8 mouse cellular contexts compared by ENCODE assay signal in the genomic region with DNA sequence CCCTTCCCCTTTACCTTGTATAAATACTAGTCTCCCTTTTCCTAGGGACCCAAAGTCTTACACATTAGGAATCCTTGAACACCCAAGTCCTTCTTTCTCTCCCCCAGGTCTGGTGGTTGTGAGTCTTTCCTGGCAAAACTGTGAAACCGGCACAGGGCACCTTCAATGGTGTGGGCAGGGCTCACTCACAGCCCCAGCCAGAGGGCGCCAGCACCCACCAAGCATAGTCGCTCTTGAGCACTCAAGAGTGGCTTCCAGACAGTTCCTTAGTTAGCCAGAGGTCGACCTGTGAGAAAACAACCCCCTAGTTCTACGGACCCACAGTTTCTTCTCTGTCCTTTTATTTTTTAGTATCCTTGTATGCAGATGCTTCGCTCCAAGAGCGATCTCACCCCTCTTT. TPM values are rescaled to one million over a fixed set of nuclear protein-coding genes. Genes with fewer than 3 reads are reported as not detected.
DNase-seq lines count a peak whose midpoint lies in the region; ATAC-seq and TF ChIP-seq lines count a peak whose summit lies in the region.

A gene (plus strand): TSS at position 275 of the 400 bp plus-strand sequence.

- 0 out of 2 replicates have a peak, but pooled peaks cover 3% of the 10 kb centered on the region for H3K4me1 ChIP-seq in hindbrain, embryonic 12.5 days
- H3K4me1 ChIP-seq in lung, postnatal 0 days (ENCODE audit: insufficient read depth, low read depth, low read length), result no peaks in the 10 kb centered on the region; the same call in 1 of the 2 replicates

- H3K4me3 ChIP-seq in hindbrain, embryonic 12.5 days, result peak within 1 kb of the TSS; percentile 76
- peak within 1 kb of the TSS; percentile 44 for H3K4me3 ChIP-seq in lung, postnatal 0 days (ENCODE audit: low read depth, low read length)

- 1% methylated on average over 7 of the region's 7 CpGs for WGBS in hindbrain, embryonic 12.5 days
- WGBS in lung, postnatal 0 days, result 3% methylated on average over 7 of the region's 7 CpGs

- H3K27me3 ChIP-seq in hindbrain, embryonic 12.5 days, result peaks cover 5% of the 10 kb centered on the region
- no peaks in the 10 kb centered on the region for H3K27me3 ChIP-seq in lung, postnatal 0 days (replicated peaks; ENCODE audit: insufficient read depth, low read length)

- peak within 1 kb of the TSS; percentile 76 for H3K9ac ChIP-seq in hindbrain, embryonic 12.5 days
- peak within 1 kb of the TSS; percentile 26; the same call in 1 of the 2 replicates for H3K9ac ChIP-seq in lung, postnatal 0 days (replicated peaks; ENCODE audit: low read depth)

- TF ChIP-seq EP300 in lung, postnatal 0 days (IDR thresholded peaks at IDR 0.05), result no peak

- H3K4me2 ChIP-seq in hindbrain, embryonic 12.5 days (replicated peaks), result peak within 1 kb of the TSS; percentile 93
- peak within 1 kb of the TSS; percentile 95 for H3K4me2 ChIP-seq in lung, postnatal 0 days (replicated peaks; ENCODE audit: low read depth, low read length)

- ATAC-seq in hindbrain, embryonic 12.5 days (ENCODE audit: low FRiP score), result peak; percentile 88
- ATAC-seq in lung, postnatal 0 days, result peak; percentile 82

- H3K36me3 ChIP-seq in hindbrain, embryonic 12.5 days, result no peaks in the 10 kb centered on the region
- H3K36me3 ChIP-seq in lung, postnatal 0 days (ENCODE audit: insufficient read depth, low read length), result no peaks in the 10 kb centered on the region

- H3K9me3 ChIP-seq in hindbrain, embryonic 12.5 days (replicated peaks), result no peaks in the 10 kb centered on the region
- no peaks in the 10 kb centered on the region for H3K9me3 ChIP-seq in lung, postnatal 0 days (ENCODE audit: low read length)

- DNase-seq in adrenal gland, adult (ENCODE audit: inconsistent age in 2 of 2, low spot score in 1 of 2), result peak; percentile 40 to 83
- peak; percentile 75 to 82 for DNase-seq in cerebellum, postnatal 14 days
- DNase-seq in frontal cortex, postnatal 36 days (ENCODE audit: low spot score in 2 of 2), result peak; percentile 53 to 71
- DNase-seq in layer of hippocampus, postnatal 25 days (ENCODE audit: extremely low spot score in 1 of 2, low spot score in 1 of 2), result peak; percentile 13 to 41
- DNase-seq in lung, postnatal 0 days (ENCODE audit: low spot score), result peak; percentile 67
- DNase-seq in retina, embryonic 14.5 days (ENCODE audit: low spot score), result peak; percentile 75
- DNase-seq in urinary bladder, postnatal 25 days (ENCODE audit: low spot score), result peak; percentile 32

- peak within 1 kb of the TSS; percentile 73 for H3K27ac ChIP-seq in hindbrain, embryonic 12.5 days
- H3K27ac ChIP-seq in lung, postnatal 0 days (ENCODE audit: low read length), result no peak within 1 kb of the TSS

- TF ChIP-seq CTCF in lung, postnatal 0 days (IDR thresholded peaks at IDR 0.05), result peak; percentile 80

RNA-seq across cellular contexts. Expression of the gene that starts here (rescaled TPM):
- 51.9 and 65.0 TPM in 2 replicates for polyA plus RNA-seq in hindbrain, embryonic 12.5 days (2016; fragmentation: Nextera tagmentation; extraction: Ambion mirVana)
- 10 to 100 TPM; 61.8 to 70.1 TPM for total RNA-seq in layer of hippocampus, postnatal 25 days (2021)
- polyA plus RNA-seq in lung, postnatal 0 days (2015; fragmentation: Nextera tagmentation; extraction: Ambion mirVana), result 1.3 and 2.4 TPM in 2 replicates

Comparison
In these comparisons a context has a peak if more than half of its experiments do, and no peak if none do; other contexts are left out.
1. RNA of the gene that starts here (polyA plus RNA-seq): 51.9 to 65.0 TPM in hindbrain, embryonic 12.5 days; 1.3 to 2.4 TPM in lung, postnatal 0 days; every median in the first group is over 10 times any median in the second.
2. DNase-seq: peak in every context shown above with its lines; median percentile 78 in cerebellum, postnatal 14 days; 75 in retina, embryonic 14.5 days; 67 in lung, postnatal 0 days; 62 in frontal cortex, postnatal 36 days; 62 in adrenal gland, adult; 32 in urinary bladder, postnatal 25 days; 27 in layer of hippocampus, postnatal 25 days.